Mouse (Mus musculus): Measurements from ENCODE around the gene Mthfsd.
A peak's percentile ranks its signal among the peaks of the same experiment; 100 is the strongest.

Mthfsd gene

DNA sequence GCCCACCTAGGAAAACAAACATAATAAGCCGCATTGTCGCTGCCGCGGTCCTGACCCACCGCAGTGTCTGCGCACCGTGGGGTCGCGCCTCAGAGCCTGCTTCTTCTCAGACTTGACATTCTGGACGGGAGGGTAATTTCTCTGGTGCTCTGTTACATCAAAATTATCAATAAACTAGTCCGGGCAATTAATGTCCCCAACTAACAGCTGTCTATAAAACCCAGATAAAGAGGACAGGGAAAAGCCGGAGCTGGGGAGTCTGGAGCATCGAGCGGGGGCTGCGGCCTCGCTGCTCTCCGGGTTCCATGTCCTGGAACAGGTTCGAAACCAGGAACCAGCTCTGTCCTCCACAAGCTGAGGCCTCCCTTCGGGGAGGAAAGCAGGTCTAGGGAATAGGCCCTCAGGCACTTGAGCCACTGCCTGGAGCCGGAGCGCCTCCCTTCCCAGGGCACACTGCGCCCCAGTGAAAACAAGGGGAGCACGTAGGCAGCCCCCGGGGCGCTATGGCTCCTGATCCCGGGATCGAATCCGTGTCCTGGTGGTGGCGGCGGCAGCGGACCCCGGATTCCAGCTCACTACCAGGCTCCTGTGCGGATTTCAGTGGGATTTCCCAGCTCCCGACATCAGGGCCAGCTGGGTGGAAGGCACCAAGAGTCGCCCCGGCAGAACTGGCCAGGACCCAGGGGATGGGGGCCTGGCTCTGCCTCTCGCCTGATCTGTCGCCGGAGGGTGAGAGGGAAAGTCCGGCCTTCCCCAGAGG lies 19.1 kb downstream of the Mthfsd start:
- no peak for DNase-seq (ENCODE audit: low spot score)

GRCm38 (mm10) chr8:121088281-121088680 lies 19.9 kb downstream of the Mthfsd start:
- DNase-seq (ENCODE audit: low spot score) = no peak

DNA sequence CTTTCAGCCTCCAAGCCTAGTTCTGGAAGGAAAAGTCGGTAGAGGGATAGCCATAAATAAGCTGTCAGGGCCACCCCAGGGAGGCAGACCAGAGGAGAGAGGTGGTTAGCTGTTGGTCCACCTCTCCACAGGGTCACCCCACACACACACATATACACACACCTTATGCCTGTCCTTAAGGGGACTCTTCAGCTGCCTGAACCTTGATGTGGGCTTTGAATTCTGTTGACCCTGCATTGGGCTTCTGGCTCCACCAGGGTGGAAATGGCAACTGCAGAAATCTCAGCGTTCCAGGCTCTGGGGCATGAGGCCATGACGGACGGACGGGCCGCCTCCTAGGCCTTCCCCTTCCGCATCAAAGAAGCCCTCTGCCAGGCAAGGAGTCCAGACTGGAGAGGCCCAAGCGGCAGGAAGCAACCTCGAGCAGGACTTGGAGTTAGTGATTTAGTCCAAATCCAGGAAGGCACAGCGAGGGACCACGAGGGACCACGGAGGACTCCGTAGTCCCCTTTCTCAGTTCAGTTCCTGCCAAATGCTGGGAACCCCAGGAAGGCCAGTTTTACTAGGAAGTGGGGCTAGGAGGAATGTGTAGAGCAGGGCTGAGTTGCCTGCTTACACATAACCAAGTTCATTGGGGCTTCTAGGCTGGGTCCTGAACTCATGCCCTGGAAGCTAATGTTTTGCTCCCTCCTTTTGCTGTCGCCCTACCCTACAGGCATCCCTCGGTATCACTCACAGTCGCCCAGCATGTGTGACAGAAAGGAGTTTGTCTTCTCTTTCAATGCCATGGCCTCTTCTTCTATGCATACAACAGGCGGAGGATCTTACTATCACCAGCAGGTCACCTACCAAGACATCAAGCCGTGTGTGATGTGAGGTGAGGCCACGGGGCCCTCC lies 21.9 kb downstream of the Mthfsd start:
- no peak for DNase-seq (ENCODE audit: low spot score)

DNA sequence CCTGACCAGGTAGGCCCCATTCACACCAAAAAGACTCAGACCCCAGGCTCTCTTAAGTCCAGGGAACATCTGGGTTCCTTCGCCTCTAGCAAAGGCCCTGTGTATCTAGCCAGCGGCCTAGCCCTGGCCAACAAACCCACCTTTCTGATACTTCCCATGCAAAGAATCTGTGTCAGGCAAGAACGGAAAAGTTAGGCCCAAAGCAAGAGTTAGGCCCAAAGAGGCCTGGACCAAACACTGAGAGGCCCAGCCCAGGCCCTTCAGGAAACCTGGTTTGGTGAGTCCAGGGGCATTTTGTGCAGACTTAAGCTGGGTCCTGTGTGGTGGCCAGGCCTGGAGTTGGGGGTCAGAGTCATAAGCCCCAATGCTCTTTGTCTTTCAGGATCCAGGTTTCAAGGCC lies 22.6 kb downstream of the Mthfsd start:
- no peak for DNase-seq (ENCODE audit: low spot score)

GRCm38 (mm10) chr8:121085011-121085410 lies 23.2 kb downstream of the Mthfsd start:
- no peak for DNase-seq (ENCODE audit: low spot score)

GRCm38 (mm10) chr8:121084210-121084951 lies 23.8 kb downstream of the Mthfsd start, which contains the start of gene Foxf1:
Gene Foxf1, plus strand, starts transcription at chr8:121084386.
- DNase-seq (ENCODE audit: low spot score) = no peak

DNA sequence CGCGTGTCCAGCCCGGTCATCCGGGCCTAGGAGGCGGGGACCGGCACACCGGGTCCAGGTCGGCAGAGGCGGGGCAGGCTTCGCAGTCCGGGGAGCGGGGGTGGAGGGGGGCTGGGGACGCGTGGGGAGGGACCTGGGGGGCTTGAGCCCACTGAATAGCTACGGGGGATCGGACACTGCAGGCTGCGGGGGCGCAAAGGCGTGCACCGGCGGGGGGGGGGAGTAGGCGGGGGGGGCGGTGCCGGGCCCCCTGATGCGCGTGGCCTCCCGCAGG lies 24.3 kb downstream of the Mthfsd start:
- DNase-seq (ENCODE audit: low spot score) = no peak

- peak; percentile 64 for DNase-seq (ENCODE audit: low spot score)
Observed at GRCm38 (mm10) chr8:121083093-121083935, 24.9 kb downstream of the Mthfsd start.

DNA sequence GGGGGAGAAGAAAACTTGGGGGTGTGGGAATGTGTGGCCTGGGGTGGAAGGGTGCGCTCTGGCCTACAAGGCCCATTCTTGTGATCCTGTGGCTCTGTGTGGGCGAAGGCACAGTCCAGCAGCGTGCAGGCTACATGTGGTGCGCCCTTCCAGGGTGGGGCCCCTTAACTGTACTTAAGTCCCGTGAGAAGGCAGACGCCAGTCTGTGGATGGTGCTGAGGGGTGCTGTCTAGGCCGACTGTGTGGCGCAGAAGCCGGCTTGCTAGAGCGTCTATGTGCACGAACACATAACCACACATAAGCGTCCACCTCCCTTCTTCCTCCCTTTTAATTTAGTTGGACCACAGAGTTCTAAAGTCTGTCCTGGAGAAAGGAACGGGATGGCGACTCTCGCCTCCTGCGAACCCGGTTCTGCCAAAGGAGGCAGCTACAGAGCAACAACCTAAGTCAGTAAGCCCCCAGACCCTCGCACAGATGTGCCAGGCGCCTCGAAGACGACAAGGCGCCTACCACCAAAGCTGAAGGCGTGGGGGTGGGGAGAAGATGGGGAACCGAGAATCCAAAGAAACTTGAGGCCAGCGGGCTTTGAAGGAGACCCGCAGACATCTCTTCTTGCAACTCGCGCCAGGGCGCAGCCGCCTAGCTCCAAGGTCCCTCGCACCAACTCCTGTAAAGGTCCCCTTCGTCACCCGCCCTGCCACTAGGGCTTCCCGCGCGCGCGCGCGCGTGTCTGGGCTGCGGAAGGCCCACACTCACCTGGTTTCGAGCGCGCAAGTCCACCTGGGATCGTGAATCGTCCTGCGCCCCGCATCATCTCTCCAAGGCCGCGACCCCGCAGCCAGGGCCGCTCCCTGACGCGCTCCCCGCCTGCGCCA lies 25.7 kb downstream of the Mthfsd start:
- DNase-seq (ENCODE audit: low spot score) = no peak

DNA sequence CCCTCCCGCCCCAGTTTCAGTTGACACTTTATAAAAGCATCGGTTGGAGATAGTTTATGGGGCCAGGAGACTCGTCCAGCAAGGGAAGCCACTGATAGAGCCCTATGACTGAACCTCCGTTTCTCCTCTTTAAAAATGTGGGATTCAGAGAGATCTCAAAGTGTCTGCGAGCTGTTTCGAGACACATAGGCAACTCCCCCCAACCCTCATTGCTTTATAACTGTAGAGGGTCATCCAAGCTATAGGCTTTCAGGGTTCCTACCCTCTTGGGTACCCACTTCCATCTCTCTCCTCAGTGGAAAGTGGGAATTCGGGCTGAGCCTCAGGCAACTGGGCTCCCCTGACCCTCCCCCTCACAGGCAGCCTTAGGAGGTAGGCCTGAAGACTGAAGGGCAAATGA lies 26.8 kb downstream of the Mthfsd start:
- DNase-seq (ENCODE audit: low spot score) = no peak

- DNase-seq (ENCODE audit: low spot score) = no peak
Observed at GRCm38 (mm10) chr8:121080361-121081090, 27.7 kb downstream of the Mthfsd start.

DNA sequence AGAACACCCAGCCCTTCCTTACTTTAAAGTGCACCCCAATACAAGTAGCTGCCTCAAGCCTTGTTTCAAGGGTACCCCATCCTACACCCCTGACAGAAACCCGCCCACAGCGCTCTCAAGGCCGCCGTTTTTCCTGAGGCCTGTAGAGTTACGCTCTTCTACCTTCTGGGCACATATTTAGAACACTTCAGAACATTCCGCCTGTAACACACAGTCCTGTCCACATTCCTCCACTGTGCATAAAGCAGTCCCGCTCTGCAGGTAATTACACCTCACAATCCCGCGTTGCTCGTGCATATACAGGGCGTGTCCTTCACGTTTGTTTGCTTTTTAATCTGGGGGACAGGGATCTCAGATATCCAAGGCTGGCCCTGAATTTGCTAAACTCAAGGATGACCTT lies 28.2 kb downstream of the Mthfsd start:
- DNase-seq (ENCODE audit: low spot score) = no peak

GRCm38 (mm10) chr8:121079201-121079600 lies 29.0 kb downstream of the Mthfsd start:
- DNase-seq (ENCODE audit: low spot score) = no peak

GRCm38 (mm10) chr8:121078721-121079120 lies 29.5 kb downstream of the Mthfsd start:
- no peak for DNase-seq (ENCODE audit: low spot score)

- DNase-seq (ENCODE audit: low spot score) = no peak
Observed at GRCm38 (mm10) chr8:121076555-121076954, 31.6 kb downstream of the Mthfsd start.

- DNase-seq (ENCODE audit: low spot score) = no peak
Observed at GRCm38 (mm10) chr8:121075936-121076335, 32.3 kb downstream of the Mthfsd start.

DNA sequence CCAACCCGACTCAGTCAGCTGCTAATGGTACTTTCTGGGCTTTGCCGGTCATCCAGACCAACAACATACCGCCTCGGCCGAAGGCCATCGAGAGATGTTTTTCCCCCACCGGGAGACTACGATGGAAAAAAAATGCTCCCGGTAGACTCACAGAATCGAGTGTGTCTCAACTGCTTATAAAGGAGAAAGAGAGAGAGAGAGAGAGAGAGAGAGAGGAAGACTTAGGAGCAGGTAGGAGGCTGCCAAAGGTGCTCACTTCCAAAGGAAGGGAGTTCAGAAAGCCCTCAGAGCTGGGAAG lies 33.4 kb downstream of the Mthfsd start:
- no peak for DNase-seq (ENCODE audit: low spot score)

DNA sequence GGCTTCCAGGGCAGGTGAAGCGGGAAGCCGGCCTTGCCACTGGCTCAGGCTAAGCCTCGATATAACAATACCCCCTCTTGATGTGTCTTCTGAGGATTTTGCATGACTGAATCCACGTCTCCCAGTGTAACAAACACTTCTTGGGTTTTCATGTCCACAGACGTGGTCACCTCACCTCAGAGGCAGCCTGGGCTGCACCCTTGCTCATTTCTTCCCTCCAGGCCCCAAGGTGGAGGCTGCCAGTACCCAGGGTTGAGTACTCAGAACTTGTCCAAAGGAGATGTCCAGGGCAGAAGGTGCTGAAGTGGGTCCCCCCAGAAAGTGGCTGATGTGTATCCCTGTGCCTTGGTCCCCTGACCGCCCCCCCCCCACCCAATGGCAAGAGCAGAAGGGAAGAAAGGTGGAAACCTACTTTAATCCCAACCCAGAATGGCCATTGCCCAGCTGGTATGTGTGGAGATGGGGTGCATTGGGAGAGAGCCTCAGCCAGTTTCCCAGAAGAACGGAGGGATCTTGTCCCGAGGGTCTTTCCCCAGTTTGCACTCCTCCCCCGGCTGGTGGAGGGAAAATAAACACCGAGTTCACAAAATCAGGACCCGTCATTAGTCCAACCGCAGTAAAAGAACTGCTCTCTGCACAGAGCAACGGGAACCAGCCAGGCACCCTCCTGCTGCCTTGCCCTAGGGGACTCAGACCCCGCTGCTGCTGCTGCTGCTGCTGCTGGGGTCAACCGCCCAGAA lies 33.9 kb downstream of the Mthfsd start:
- no peak for DNase-seq (ENCODE audit: low spot score)

Measured in ovary, adult 18-20 months (tissue).